Mouse (Mus musculus) spleen, postnatal 4 days (tissue): ENCODE data around the gene Lmcd1.

Experiments
- DNase-seq, 2 experiments: peaks; one replicate each; pipeline ENCODE4 v3.0.0; 2022; ENCODE audit warnings: low spot score in 2 of 2

Gene Lmcd1

DNA sequence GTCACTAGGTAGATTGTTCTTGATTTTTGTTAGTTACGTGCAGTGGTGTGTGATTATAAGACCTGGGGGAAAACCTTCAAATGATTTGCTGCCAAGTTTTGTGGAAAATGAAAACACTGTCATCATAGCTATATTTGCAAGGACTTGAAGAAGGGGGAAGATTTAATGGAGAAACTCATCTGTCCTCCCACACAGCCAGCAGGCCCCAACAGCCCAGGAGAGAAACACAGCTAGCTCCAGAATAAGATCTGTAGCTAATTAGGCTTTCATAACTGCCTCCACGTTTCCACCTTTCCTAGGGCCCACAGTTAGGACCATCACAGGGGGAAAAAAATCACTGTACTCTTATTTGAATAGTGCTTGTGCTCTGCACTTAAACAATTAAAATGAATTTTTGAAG lies 10.5 kb downstream of the Lmcd1 start:
- no peak for DNase-seq

- no peak for DNase-seq
Measured at GRCm38 (mm10) chr6:112287671-112288070, 14.1 kb downstream of the Lmcd1 start.

- no peak for DNase-seq
Measured at GRCm38 (mm10) chr6:112288271-112288670, 14.7 kb downstream of the Lmcd1 start.

DNA sequence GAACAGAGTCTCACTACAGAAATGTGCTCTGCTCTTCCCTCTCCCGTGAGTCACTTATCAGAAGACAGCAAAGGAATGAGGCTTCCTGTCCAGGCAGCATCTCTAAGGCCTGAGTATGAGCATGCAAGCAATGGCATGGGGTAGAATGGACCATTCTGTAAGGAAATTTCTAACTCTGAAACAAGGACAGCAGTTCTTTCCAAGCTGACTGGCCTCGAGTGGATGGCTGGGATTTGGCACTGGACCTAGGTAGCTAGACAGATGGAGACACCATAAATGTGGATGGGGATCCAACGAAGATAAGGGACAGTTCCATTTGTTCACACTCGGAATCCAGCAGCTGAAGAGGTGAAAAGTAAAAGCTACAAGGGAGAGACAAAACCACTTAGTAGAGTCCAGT lies 17.6 kb downstream of the Lmcd1 start:
- no peak for DNase-seq

GRCm38 (mm10) chr6:112293320-112293719 lies 19.8 kb downstream of the Lmcd1 start:
- no peak for DNase-seq

GRCm38 (mm10) chr6:112295269-112295668 lies 21.7 kb downstream of the Lmcd1 start:
- DNase-seq = no peak

- DNase-seq = no peak
Measured at GRCm38 (mm10) chr6:112300146-112300545, 26.6 kb downstream of the Lmcd1 start.

DNA sequence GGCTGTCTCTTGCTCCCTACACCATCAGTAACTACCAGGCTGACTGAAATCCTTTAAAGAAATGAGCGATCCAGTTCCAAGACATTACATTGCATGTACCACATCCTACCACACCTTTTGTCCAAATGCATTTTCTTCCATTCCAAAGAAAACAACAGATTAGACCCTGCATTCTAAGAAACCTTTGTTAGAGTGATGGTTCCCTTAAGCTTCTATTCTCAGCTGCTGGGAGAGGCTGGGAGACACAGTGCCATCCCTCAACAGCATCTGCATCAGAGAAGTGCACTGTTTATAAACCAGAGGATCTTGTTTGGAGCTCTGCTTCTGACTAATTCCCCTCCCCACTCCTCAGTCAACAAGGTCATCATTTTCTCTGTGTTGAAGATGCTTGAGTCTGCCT lies 27.1 kb downstream of the Lmcd1 start:
- no peak for DNase-seq

DNA sequence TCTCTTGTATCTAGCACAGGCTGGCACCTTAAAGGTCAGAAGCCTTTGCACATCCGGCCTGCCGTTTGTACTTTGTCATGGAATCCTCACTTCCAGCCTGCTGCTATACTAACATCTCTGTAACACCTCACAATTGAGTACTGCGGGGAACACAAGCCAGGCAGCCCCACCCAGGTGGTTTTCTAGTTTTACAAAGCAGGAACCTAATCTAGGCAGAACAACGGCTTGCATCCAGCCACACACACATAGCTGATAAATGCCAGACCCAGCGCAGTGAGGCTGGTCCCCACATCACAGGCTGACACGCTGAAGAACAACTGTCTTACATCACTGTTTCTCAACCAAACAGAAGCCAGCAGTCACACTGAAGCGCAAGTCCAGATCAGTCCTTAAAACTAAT lies 28.7 kb downstream of the Lmcd1 start:
- peak in 1 of 2 experiments; percentile 14 for DNase-seq

GRCm38 (mm10) chr6:112302814-112303383 lies 29.3 kb downstream of the Lmcd1 start:
- DNase-seq = no peak

DNA sequence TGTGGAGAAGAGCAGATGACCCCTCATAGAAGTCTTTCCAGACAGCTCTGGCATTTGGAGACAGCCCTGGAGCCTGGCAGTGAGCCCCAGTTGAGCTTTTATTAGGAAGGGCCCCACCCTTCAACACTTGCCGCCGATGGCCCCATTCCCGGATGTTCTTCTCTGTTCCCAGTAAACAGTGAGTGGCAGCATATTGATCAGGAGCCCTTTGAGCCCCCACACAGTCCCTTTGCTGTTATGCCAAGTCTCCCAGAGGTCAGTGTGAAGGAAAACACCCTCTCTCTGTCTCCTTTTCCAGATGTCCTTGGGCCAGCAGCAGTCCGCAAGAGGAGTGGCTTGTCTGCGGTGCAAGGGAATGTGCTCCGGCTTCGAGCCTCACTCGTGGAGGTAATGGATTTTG lies 31.2 kb downstream of the Lmcd1 start:
- DNase-seq = no peak

DNA sequence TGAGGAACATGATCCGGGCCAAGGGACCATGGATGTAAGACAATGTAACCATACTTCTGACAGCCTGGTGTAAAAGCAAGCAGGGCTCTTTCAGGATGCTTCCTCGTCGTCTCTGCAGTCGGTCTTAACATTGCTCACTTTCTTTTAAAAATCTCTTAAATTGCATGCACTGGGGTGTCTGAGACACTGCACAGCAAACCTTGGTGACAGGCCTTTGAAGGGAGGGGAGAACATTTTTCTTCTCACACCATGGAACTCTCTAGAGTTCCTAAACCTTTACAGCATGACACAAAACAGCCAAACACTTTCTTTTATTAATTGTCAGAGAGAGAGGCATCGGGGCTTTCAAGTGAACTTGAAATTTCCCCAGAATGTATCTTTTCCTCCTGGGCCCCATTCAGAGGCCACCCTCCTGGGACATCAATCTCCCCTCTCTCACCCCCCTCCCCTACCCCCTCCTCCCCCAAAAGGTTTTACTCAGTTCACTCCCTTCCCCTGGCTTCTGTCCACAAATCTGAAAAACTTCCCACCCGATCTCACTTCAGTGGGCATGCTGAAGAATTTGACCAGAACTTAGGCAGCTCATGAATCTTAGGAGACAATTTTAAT lies 35.9 kb downstream of the Lmcd1 start:
- DNase-seq = no peak

DNA sequence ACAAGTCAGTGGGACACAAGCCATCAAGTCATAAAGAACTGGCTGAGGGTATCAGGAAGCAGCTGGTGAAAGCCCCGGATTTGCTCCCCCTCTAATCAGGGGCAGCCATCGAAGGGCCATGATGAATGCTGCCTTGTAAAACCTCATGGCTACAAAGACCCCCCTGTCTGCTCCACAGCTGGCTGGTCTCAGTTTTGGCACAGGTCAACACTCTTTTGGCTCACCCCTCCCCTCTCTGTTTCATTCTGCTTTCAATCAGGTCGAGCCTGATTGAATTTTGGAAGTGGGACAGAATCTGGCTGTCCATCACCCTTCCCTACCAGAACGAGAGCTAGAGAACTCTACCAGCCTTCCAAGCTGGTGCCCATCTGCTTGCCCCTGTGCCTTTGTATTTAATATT lies 37.8 kb downstream of the Lmcd1 start:
- DNase-seq = no peak

DNA sequence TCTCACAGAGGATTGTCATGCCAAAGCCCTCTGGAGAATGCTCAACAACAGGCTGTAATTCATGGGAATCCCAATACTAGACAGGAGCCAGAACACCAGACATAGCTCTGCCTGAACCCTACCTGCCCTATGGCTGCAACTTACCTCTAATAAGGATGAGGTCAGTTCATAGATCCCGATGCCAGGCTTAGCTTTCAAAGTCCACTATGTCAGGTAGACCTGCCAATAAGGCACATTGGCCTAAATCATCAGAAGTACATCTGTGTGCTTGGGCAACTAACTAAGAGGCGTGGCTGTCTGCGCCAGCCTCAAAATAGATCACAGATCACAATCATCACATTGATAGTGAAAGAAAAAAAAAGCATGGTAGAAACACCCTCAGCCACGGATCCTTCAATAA lies 45.9 kb downstream of the Lmcd1 start:
- DNase-seq = no peak

GRCm38 (mm10) chr6:112320679-112321078 lies 47.1 kb downstream of the Lmcd1 start:
- DNase-seq = no peak

GRCm38 (mm10) chr6:112322916-112323315 lies 49.4 kb downstream of the Lmcd1 start:
- no peak for DNase-seq

GRCm38 (mm10) chr6:112325213-112325612 lies 51.7 kb downstream of the Lmcd1 start:
- DNase-seq = no peak

GRCm38 (mm10) chr6:112327793-112328192 lies 54.2 kb downstream of the Lmcd1 start:
- no peak for DNase-seq

GRCm38 (mm10) chr6:112330520-112331222 lies 57.1 kb downstream of the Lmcd1 start:
- DNase-seq = no peak

DNA sequence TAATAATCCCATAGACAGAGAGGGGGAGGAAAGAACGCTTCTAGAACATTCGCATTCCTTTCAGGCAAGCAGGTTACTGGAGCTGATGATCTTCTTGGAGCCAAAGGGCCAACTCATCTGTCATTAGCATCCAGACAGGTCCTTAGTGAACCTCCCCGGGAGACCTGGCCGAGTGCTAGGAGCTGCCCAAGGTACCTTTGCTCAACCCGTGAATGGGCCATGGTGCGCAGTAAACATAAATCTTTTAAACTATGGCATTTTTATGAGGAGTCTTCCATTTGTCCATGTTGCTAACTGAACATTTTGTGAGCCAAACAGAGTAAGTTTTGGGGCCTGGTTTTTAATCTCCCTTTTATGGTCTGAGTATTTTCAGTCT lies 57.7 kb downstream of the Lmcd1 start:
- DNase-seq = no peak

DNA sequence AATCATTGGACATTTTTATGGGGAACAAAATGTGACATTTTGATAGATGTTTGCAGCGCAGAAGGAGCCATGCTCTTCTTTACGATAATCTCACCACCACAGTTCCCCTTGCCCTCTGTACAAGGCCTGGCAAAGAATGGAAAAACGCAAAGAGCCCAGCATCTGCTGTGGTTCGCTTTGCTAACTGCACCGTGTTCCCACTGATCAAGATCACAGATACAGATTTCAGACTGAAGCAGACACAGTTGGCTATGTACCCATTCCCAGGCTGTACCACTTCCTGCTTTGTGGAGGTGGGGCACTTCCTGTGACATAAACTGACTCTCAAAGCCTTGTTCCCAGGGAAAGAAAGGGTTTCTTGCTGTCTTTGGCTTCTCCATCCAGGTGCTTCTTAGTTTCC lies 60.4 kb downstream of the Lmcd1 start:
- DNase-seq = no peak

DNA sequence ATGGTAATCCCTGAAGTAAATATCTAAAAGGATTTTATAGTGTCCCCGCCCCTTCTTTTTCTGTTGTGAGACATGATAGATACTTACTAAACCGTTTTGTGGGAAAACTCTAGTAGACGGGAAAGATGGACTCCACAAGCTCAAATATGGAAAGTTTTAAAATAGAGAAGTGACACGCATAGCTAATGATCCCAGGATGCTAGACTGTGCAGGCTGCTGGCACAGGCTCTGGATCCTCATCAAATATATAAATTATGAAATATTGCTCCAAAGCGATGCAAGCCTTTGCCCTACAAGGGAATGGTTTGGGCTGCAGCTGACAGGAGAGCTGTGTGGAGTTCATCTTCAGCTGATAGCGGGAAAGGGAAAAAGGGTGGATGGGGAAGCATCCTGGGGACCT lies 64.1 kb downstream of the Lmcd1 start:
- DNase-seq = no peak

DNA sequence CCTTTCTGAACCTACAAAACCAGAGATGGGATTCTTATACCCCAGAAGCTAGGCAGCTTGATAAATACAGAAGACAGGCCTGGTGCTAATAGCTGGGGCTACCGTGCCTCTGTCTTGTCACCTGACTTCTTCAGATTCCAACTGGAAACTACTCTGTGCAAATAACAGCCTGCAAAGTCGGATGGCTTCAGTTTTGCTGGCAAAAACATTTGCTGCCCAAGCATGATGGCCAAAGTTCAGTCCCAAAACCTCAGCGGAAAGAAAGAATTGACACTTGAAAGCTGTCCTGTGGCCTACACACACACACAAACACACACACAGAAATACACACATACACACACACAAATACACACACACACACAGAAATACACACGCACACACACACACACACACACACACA lies 65.5 kb downstream of the Lmcd1 start:
- DNase-seq = no peak

DNA sequence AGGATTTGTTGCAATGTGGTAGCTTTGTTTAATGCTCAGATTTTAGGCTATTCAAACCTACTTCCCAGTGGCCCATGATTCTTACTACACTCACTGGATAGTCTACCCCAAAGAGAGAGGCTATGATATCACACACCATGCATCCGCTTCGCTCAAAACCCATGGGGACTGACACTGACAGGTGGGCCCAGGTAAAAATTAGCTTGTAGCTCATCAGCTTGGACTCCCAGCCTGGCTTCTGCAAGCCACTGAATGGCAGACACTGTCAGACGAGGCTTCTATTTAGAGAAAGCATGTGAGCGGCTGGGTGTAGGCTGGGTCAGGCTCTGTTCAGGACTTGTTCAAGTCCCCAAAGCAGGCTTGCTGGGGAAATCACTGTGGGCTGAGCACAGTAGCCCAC lies 76.9 kb downstream of the Lmcd1 start:
- no peak for DNase-seq
